Mouse (Mus musculus): Measurements from ENCODE around the gene Pdss2. TPM values are rescaled to one million over a fixed set of nuclear protein-coding genes. Genes with fewer than 3 reads are reported as not detected.

The Pdss2 gene
- polyA plus RNA-seq, 1 experiment from 2014 or later = 13.9 TPM

DNA sequence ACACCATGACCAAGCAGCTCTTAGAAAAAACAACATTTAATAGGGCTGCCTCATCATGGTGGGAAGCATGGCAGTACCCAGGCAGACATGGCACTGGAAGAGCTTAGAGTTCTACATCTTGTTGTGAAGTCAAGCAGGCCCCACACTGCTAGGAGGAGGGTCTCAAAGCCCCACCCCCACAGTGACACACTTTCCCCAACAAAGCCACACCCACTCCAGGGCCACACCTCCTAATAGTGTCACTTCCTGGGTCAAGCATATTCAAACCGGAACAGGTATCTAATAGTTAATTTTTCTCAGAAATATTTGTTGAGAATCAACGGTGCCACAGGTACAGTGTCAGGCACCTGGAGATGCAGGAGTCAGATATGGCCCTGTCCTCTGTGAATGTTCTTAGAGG is 244.9 kb downstream of the Pdss2 start:
- H3K9ac ChIP-seq = no peak overlapping the region
- no peak overlapping the region for H3K4me3 ChIP-seq
- H3K4me1 ChIP-seq = no peaks in the 10 kb centered on the region
- no peak for ATAC-seq (ENCODE audit: low FRiP score, low read depth)
- no peaks in the 10 kb centered on the region for H3K9me3 ChIP-seq
- H3K4me2 ChIP-seq (replicated peaks) = no peak overlapping the region
- H3K27ac ChIP-seq = no peak overlapping the region
- 95% methylated on average over 2 of the region's 2 CpGs for WGBS
- no peaks in the 10 kb centered on the region for H3K27me3 ChIP-seq (replicated peaks)
- no peaks in the 10 kb centered on the region for H3K36me3 ChIP-seq

DNA sequence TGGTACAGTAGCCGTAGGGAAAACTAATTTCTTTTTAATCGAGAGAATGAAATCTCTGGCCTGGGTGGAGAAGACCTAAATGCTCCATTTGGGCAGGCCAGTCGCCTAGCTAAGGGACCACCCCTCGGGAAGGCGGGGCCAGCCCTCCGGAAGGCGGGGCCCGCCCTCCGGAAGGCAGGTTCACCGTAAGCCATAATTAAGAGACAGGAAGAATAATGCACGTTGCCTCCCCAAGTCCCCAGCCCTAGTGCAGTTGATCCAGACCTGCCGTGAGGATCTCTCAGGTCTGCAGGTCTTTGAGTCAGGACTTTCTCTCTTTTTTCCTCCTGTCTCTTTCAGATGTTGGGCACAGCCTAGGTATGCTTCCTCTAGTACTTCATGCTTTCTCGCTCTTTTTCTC is 246.4 kb downstream of the Pdss2 start:
- H3K4me2 ChIP-seq (replicated peaks) = no peak overlapping the region
- H3K9me3 ChIP-seq = no peaks in the 10 kb centered on the region
- no peak overlapping the region for H3K27ac ChIP-seq
- no peaks in the 10 kb centered on the region for H3K4me1 ChIP-seq
- no peak for ATAC-seq (ENCODE audit: low FRiP score, low read depth)
- H3K9ac ChIP-seq = no peak overlapping the region
- 43% methylated on average over 13 of the region's 13 CpGs for WGBS
- H3K27me3 ChIP-seq (replicated peaks) = no peaks in the 10 kb centered on the region
- no peak overlapping the region for H3K4me3 ChIP-seq
- H3K36me3 ChIP-seq = no peaks in the 10 kb centered on the region

DNA sequence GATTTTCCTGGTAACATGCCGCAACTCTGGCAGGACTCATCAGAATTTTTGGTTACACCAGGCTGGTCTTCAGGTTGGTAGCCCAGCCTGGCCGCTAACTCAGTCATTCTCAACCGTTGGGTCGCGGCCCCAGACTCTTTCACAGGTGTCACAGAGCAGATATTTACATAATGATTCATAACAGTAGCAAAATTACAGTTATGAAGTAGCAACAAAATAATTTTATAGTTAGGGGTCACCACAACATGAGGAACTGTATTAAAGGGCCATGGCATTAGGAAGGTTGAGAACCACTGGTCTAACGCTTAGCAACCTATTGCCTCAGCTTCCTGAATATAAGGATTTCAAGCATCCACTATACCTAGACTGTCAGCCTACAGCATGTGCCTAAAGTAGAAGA is 247.0 kb downstream of the Pdss2 start:
- no peak for ATAC-seq (ENCODE audit: low FRiP score, low read depth)
- H3K9me3 ChIP-seq = no peaks in the 10 kb centered on the region
- H3K36me3 ChIP-seq = no peaks in the 10 kb centered on the region
- no peak overlapping the region for H3K4me3 ChIP-seq
- H3K9ac ChIP-seq = no peak overlapping the region
- no peak overlapping the region for H3K27ac ChIP-seq
- H3K4me2 ChIP-seq (replicated peaks) = no peak overlapping the region
- H3K4me1 ChIP-seq = no peaks in the 10 kb centered on the region
- H3K27me3 ChIP-seq (replicated peaks) = no peaks in the 10 kb centered on the region
- WGBS = 93% methylated on average over 6 of the region's 6 CpGs

DNA sequence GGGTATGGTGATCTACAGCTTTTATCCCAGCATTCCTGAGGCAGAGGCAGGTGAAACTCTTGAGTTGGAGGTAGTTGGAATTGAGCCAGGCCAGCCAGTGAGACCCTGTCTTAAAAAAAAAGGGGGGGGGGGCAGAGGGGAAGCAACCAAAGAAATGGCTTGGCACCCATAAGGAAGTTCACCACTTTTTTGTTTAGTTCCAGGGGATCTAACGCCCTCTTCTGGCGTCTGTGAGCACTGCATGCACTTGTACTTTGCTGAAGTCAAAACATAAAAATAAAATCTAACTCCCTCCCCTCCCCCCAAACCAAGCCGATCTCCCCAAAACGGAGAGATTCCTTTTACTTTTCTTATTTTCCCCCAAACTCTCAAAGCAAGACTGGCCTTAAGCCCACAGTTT is 254.1 kb downstream of the Pdss2 start:
- no peak for ATAC-seq (ENCODE audit: low FRiP score, low read depth)
- Histone ChIP-seq H3K27ac (no peak overlapping the region), H3K9ac (no peak overlapping the region), H3K4me3 (no peak overlapping the region), H3K9me3 (no peaks in the 10 kb centered on the region), H3K27me3 (replicated peaks) (no peaks in the 10 kb centered on the region), H3K36me3 (no peaks in the 10 kb centered on the region), H3K4me1 (peaks cover 11% of the 10 kb centered on the region), H3K4me2 (replicated peaks) (no peak overlapping the region)
- WGBS = 65% methylated on average over 4 of the region's 4 CpGs

DNA sequence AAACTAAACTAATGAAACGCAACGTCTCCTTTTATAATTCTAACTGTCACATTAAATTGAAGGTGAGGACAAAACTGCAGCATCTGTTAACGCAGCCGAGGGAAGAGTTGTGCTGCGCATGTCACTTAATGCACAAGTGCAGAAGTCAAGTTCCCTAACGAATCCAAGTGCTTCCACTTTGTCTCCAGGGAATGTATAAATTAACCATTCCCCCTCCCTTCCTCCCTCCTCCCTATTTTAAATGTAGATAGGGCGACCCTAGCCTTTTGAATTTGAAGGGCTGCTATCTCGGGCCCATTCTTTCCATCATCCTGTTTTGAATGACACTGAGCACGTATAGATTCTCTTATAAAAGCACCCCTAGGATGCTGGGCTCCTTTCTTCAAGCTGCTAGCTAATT is 256.2 kb downstream of the Pdss2 start:
- ATAC-seq (ENCODE audit: low FRiP score, low read depth) = no peak
- Histone ChIP-seq H3K4me1 (peaks cover 22% of the 10 kb centered on the region), H3K36me3 (no peaks in the 10 kb centered on the region)

DNA sequence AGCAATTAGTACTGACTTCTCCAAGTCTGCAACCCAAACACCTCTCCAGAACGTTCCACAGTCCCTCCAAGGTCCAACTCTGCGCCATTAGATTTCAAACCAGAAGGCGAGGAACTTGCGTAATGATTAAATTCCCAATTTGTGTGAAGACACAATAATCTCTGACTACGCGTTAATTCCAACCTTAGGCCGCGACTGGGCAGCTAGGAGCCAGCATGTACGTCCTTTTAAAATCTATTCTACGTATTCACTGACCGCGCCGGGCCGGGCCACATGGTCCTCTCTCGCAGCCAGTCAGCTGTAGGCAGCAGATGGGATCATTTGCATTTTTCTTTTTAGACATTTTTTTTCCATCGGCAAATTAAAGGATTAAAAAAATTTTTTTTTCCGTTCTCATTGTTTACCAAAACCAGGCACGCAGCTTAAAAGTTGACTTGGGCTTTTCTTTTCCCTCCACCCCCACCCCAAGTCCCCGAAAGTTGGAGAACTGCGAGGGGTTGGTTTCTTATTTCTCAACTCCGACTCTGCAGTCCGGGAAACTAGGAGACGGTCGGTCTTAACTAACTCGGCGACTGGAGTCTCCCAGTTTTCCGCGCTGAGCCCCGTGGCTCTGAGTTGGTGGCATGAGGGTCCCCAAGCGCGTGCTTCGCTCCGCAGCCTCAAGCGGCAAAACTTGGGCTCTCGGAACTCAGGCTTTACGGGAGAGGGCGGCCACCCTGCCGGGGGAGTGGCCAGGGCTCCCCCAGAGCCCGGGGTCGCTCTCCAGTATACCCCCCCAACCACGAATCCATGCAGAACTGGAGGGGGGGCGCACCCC is 256.8 kb downstream of the Pdss2 start:
- peak overlapping the region; percentile 93 for H3K4me2 ChIP-seq (replicated peaks)
- peak overlapping the region; percentile 96 for H3K27ac ChIP-seq
- ATAC-seq (ENCODE audit: low FRiP score, low read depth) = peak; percentile 60
- no peaks in the 10 kb centered on the region for H3K36me3 ChIP-seq
- WGBS = under 1% methylated on average over 42 of the region's 42 CpGs
- H3K4me3 ChIP-seq = peak overlapping the region; percentile 79
- no peaks in the 10 kb centered on the region for H3K9me3 ChIP-seq
- H3K9ac ChIP-seq = peak overlapping the region; percentile 95
- H3K27me3 ChIP-seq (replicated peaks) = no peaks in the 10 kb centered on the region
- H3K4me1 ChIP-seq = peaks cover 22% of the 10 kb centered on the region

More for the DNA sequence above, 256.2 kb downstream of the Pdss2 start:
- 4% methylated on average over 9 of the region's 9 CpGs for WGBS
- Histone ChIP-seq H3K27me3 (replicated peaks) (no peaks in the 10 kb centered on the region), H3K27ac (no peak overlapping the region), H3K4me2 (replicated peaks) (peak overlapping the region; percentile 93), H3K9ac (peak overlapping the region; percentile 95), H3K4me3 (peak overlapping the region; percentile 79), H3K9me3 (no peaks in the 10 kb centered on the region)

DNA sequence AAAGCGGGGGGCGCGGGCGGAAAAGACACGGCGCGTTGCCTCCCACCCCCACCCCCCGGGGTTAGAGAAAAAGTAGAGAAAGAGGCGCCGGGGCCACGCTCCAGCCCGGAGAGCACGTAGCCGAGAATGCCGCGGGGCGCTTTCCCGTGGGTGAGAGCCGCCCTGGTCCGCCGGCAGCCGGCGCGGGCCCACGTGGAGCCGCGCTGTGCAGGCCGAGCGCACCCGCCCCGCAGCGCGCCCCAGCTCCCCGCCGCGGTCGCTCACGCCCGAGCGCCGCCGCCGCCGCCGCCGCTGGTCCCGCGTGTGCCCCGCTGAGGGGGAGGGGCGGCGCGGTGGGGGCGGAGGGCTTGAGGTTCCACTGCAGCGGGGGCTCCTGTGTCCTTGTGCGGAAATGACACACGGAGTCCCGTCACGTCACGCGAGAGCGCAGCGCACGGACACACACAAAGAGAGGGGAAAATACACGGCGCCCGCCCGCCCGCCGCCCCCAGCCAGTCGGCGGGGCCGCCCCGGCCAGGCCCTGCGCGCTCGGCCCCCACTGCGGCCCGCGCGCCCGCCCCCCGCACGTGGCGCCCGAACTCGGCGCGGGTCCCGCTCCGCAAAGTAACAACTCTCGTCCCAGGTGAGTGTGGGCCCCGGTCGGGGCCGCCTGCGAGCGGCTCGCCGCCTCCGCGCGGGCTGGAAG is 257.6 kb downstream of the Pdss2 start, which contains the start of gene Bend3:
Bend3 (plus strand) TSS at position 81 of the 685 bp plus-strand sequence.
- peak within 1 kb of the TSS; percentile 79 for H3K4me3 ChIP-seq
- H3K4me2 ChIP-seq (replicated peaks) = peak within 1 kb of the TSS; percentile 93
- H3K4me1 ChIP-seq = peaks cover 29% of the 10 kb centered on the region
- peak; percentile 65 for ATAC-seq (ENCODE audit: low FRiP score, low read depth)
- WGBS = under 1% methylated on average over 60 of the region's 101 CpGs
- H3K27ac ChIP-seq = peak within 1 kb of the TSS; percentile 96
- H3K27me3 ChIP-seq (replicated peaks) = no peaks in the 10 kb centered on the region
- no peaks in the 10 kb centered on the region for H3K36me3 ChIP-seq
- peak within 1 kb of the TSS; percentile 95 for H3K9ac ChIP-seq
- no peaks in the 10 kb centered on the region for H3K9me3 ChIP-seq

DNA sequence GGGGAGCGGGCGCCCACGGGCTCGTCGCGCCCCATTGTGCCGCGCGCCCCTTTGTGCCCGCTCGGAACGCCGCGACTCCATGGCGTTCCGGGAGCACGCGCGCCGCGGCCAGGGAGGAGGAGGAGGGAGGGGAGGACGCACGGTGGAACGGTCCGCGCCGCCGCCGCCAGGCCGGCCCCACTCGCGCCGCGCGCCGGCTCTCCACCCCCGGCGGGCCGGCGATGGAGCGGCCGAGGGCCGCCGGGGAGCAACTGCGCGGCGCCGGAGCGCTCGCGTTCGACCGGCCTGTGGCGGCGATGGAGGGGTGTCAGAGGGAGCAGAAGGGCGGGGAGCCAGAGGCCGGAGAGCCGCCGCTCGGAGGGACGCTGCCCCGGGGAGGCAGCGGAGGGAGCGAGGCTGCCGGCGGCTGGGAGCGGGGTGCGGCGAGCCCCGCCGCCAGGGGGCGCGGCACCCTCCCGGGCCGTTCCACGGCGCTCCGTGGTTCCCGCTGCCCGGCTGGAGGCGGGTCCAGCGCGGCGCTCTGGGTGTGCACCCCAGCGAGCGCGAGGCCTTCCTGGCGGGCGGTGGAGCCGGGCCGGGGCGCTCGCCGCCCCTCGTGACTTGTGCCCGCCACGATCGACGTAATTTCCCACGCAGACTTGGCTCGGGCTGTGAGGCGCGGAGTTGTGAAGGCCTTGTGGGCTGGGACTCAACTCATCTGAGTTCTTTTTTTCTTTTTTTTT is 258.3 kb downstream of the Pdss2 start:
- Histone ChIP-seq H3K9ac (peak overlapping the region; percentile 95), H3K4me3 (peak overlapping the region; percentile 79), H3K9me3 (no peaks in the 10 kb centered on the region), H3K27me3 (replicated peaks) (no peaks in the 10 kb centered on the region), H3K27ac (peak overlapping the region; percentile 96), H3K4me2 (replicated peaks) (peak overlapping the region; percentile 93), H3K36me3 (no peaks in the 10 kb centered on the region), H3K4me1 (peaks cover 29% of the 10 kb centered on the region)
- WGBS = under 1% methylated on average over 82 of the region's 103 CpGs
- peak; percentile 81 for ATAC-seq (ENCODE audit: low FRiP score, low read depth)

DNA sequence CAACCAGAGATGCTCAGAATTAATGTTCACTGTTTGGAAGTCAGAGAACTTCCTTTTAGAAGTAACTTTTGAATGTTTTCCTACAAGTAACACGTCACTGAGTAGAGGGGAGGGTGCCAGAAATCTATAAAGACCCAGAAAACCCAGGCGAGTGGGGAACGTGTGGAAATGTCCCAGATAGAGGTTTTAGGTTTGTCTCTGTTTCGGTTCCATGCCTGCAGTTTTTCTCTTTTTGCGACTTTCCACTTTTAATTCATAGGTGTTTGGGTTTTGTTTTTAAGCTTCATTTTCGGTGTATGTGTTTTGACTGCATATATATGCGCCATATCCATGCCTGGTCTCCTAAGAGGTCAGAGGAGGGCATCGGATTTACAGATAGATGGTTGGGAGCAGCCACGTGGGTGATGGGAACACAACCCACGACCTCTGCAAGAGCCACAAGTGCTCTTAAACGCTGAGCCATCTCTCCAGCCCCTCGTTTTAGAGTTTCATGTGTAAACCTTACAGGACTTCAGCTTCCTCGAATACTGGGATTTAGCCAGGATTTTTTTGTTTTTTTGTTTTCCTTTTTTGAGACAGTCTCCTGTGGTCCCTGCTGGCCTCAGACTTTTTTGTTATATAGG is 259.1 kb downstream of the Pdss2 start:
- Histone ChIP-seq H3K36me3 (no peaks in the 10 kb centered on the region), H3K4me1 (peaks cover 29% of the 10 kb centered on the region)

DNA sequence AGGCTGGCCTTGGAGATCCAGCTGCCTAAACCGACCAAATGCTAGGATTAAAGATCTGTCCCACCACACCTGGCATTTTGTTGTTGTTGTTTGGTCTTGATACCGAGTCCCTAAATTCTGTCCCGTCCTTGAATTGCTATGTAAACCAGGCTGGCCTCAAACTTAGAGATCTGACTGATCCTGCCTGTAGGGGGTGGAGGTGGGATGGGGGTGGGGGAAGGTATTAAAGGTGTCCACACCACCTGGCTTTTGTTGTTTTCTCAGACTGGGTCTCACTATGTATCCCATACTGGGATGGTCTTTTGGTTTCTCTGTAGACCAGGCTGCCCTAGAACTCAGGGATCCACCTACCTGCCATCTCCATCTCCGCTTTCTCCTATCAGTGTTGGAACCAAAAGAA is 259.9 kb downstream of the Pdss2 start:
- Histone ChIP-seq H3K36me3 (no peaks in the 10 kb centered on the region), H3K27ac (no peak overlapping the region)

More for the DNA sequence above, 259.1 kb downstream of the Pdss2 start:
- no peaks in the 10 kb centered on the region for H3K9me3 ChIP-seq
- H3K9ac ChIP-seq = peak overlapping the region; percentile 95
- H3K27me3 ChIP-seq (replicated peaks) = no peaks in the 10 kb centered on the region
- peak overlapping the region; percentile 96; the same call in 1 of the 2 replicates for H3K27ac ChIP-seq
- peak overlapping the region; percentile 79 for H3K4me3 ChIP-seq
- 5% methylated on average over 13 of the region's 13 CpGs for WGBS
- H3K4me2 ChIP-seq (replicated peaks) = peak overlapping the region; percentile 93
- ATAC-seq (ENCODE audit: low FRiP score, low read depth) = no peak

DNA sequence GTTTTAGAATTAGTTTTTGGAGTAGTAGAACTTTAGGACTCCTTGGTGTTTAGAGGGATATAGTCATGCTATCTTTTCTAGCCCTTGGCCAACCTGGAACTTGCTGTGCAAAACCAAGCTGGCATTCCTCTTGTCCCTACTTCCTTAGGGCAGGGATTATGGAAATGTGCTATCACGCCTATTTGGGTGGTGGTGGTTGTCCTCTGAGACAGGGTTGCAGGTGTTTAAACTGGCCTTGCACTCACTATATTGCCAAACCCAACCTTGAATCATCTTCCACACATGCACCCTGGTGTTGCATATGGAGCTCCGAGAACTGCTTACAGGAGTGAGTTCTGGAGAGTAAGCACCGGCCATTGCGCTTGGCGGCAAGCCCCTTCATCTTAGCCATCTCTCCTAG is 260.7 kb downstream of the Pdss2 start:
- Histone ChIP-seq H3K36me3 (no peaks in the 10 kb centered on the region), H3K27me3 (replicated peaks) (no peaks in the 10 kb centered on the region), H3K4me1 (peaks cover 29% of the 10 kb centered on the region), H3K4me3 (no peak overlapping the region), H3K9ac (no peak overlapping the region), H3K9me3 (no peaks in the 10 kb centered on the region), H3K27ac (no peak overlapping the region), H3K4me2 (replicated peaks) (no peak overlapping the region)
- no peak for ATAC-seq (ENCODE audit: low FRiP score, low read depth)
- WGBS = 96% methylated on average over 5 of the region's 5 CpGs

More for the DNA sequence above, 259.9 kb downstream of the Pdss2 start:
- peak overlapping the region; percentile 93 for H3K4me2 ChIP-seq (replicated peaks)
- no peaks in the 10 kb centered on the region for H3K9me3 ChIP-seq
- H3K4me3 ChIP-seq = no peak overlapping the region
- WGBS = 45% methylated on average over 4 of the region's 4 CpGs
- no peaks in the 10 kb centered on the region for H3K27me3 ChIP-seq (replicated peaks)
- no peak for ATAC-seq (ENCODE audit: low FRiP score, low read depth)
- peaks cover 29% of the 10 kb centered on the region for H3K4me1 ChIP-seq
- no peak overlapping the region for H3K9ac ChIP-seq

Data from neural tube, embryonic 12.5 days (tissue).